Mouse (Mus musculus) heart, embryonic 14.5 days (tissue): ENCODE results near the gene Mllt6. TPM values are rescaled to one million over a fixed set of nuclear protein-coding genes. Genes with fewer than 3 reads are reported as not detected.
A peak's percentile ranks its signal among the peaks of the same experiment; 100 is the strongest.

Source experiments
- ATAC-seq: fragments of 200-750 bp; cut with Nextera tagmentation; 2 replicates; pipeline ENCODE4 v1.8.0; 2017; ENCODE audit warnings: low read depth, moderate TSS enrichment; ENCODE audit not compliant: insufficient number of reproducible peaks, insufficient read depth, low FRiP score
- H3K27ac ChIP-seq, 2 experiments: fragments of 200-500 bp in 1 of 2; fragments of 300-500 bp in 1 of 2; sonication (generic) in 1 of 2; replicated peaks in 1 of 2; 2 replicates each; pipeline ENCODE4 v1.5.1; 2012 to 2014; ENCODE audit warnings: low read depth in 2 of 2, low read length in 2 of 2, control low read depth in 1 of 2, mild to moderate bottlenecking in 1 of 2, mixed read lengths in 1 of 2; ENCODE audit not compliant: control insufficient read depth in 1 of 2, insufficient read depth in 1 of 2
- H3K27me3 ChIP-seq: fragments of 300-500 bp; sonication (generic); 2 replicates; pipeline ENCODE4 v1.6.1; 2014; ENCODE audit warnings: mild to moderate bottlenecking, low read length, control low read depth; ENCODE audit not compliant: control insufficient read depth, insufficient read depth
- H3K36me3 ChIP-seq: fragments of 300-500 bp; sonication (generic); 2 replicates; pipeline ENCODE4 v1.6.1; 2014; ENCODE audit warnings: mild to moderate bottlenecking, control low read depth, low read length, mixed read lengths; ENCODE audit not compliant: control insufficient read depth, insufficient read depth
- H3K4me1 ChIP-seq, 2 experiments: fragments of 200-500 bp in 1 of 2; fragments of 300-500 bp in 1 of 2; sonication (generic) in 1 of 2; 2 replicates each; pipeline ENCODE4 v1.6.1; 2012 to 2014; ENCODE audit warnings: low read length in 2 of 2, control low read depth in 1 of 2, mixed read lengths in 1 of 2; ENCODE audit not compliant: control insufficient read depth in 2 of 2, insufficient read depth in 2 of 2
- H3K4me2 ChIP-seq: fragments of 300-500 bp; sonication (generic); 2 replicates; pipeline ENCODE4 v1.6.1; 2014; ENCODE audit warnings: mild to moderate bottlenecking, low read length
- H3K4me3 ChIP-seq, 2 experiments: fragments of 200-500 bp in 1 of 2; fragments of 300-500 bp in 1 of 2; sonication (generic) in 1 of 2; 2 replicates each; pipeline ENCODE4 v1.5.1; 2012 to 2014; ENCODE audit warnings: low read length in 2 of 2, mild to moderate bottlenecking in 2 of 2, control low read depth in 1 of 2, low read depth in 1 of 2, moderate library complexity in 1 of 2; ENCODE audit not compliant: control insufficient read depth in 1 of 2, insufficient read depth in 1 of 2
- H3K9ac ChIP-seq: fragments of 300-500 bp; sonication (generic); 2 replicates; pipeline ENCODE4 v1.6.1; 2014; ENCODE audit warnings: mild to moderate bottlenecking, low read length
- H3K9me3 ChIP-seq: fragments of 300-500 bp; sonication (generic); 2 replicates; pipeline ENCODE4 v1.6.1; 2016; ENCODE audit warnings: low read length, control low read depth; ENCODE audit not compliant: control insufficient read depth
- WGBS: fragments of 180-500 bp; shearing (Covaris S2); extraction: QIAGEN DNeasy Blood & Tissue Kit; methylation state at CpG from one replicate; pipeline ENCODE4 v1.1.7; 2014; 5-methylcytosine and 5-hydroxymethylcytosine counted together
- polyA plus RNA-seq: library from polyadenylated mRNA; unstranded; fragments of >200 nt; fragmentation: Nextera tagmentation; extraction: Ambion mirVana; gene quantifications from 2 replicates; pipeline ENCODE4 v1.2.1, GENCODE M21; 2014

Mllt6 gene
- polyA plus RNA-seq, 1 experiment from 2014 or later, result 3.2 TPM

- no peak for ATAC-seq
- H3K4me3 ChIP-seq, result no peak overlapping the region
- H3K27me3 ChIP-seq, result peaks cover 85% of the 10 kb centered on the region
- H3K27ac ChIP-seq, result no peak overlapping the region
- H3K36me3 ChIP-seq, result no peaks in the 10 kb centered on the region
- no peak overlapping the region for H3K9ac ChIP-seq
- H3K4me1 ChIP-seq, result peaks cover 2 to 7% of the 10 kb centered on the region in 2 experiments; a peak in 2 of 4 replicates
- 20% methylated on average over 10 of the region's 10 CpGs for WGBS
- H3K4me2 ChIP-seq, result no peak overlapping the region
- no peaks in the 10 kb centered on the region for H3K9me3 ChIP-seq
Measured at GRCm38 (mm10) chr11:97626850-97627249, 36.4 kb upstream of the Mllt6 start.

GRCm38 (mm10) chr11:97627556-97628302 is 35.5 kb upstream of the Mllt6 start:
- no peak for ATAC-seq
- no peaks in the 10 kb centered on the region for H3K36me3 ChIP-seq
- H3K27ac ChIP-seq, result no peak overlapping the region
- H3K27me3 ChIP-seq, result peaks cover 85% of the 10 kb centered on the region
- peak overlapping the region; percentile 95 for H3K4me2 ChIP-seq
- H3K4me3 ChIP-seq, result peak overlapping the region in 1 of 2 experiments; percentile 63; a peak in 2 of 4 replicates
- peaks cover 2 to 7% of the 10 kb centered on the region in 2 experiments; a peak in 2 of 4 replicates for H3K4me1 ChIP-seq
- WGBS, result 5% methylated on average over 30 of the region's 30 CpGs
- H3K9me3 ChIP-seq, result no peaks in the 10 kb centered on the region
- H3K9ac ChIP-seq, result 0 out of 2 replicates have a peak overlapping the region, but pooled peaks have one; percentile 17

- H3K27ac ChIP-seq, result no peak overlapping the region
- no peak for ATAC-seq
- peaks cover 83% of the 10 kb centered on the region for H3K27me3 ChIP-seq
- H3K9ac ChIP-seq, result 0 out of 2 replicates have a peak overlapping the region, but pooled peaks have one; percentile 17
- WGBS, result 0% methylated on average over 28 of the region's 28 CpGs
- H3K4me3 ChIP-seq, result peak overlapping the region; percentile 55 to 63; a peak in 3 of 4 replicates
- H3K36me3 ChIP-seq, result no peaks in the 10 kb centered on the region
- H3K4me2 ChIP-seq, result peak overlapping the region; percentile 95
- H3K9me3 ChIP-seq, result no peaks in the 10 kb centered on the region
- peaks cover 2 to 7% of the 10 kb centered on the region in 2 experiments; a peak in 2 of 4 replicates for H3K4me1 ChIP-seq
Measured at GRCm38 (mm10) chr11:97628303-97628567, 35.0 kb upstream of the Mllt6 start.

GRCm38 (mm10) chr11:97628568-97629518 is 34.4 kb upstream of the Mllt6 start:
- ATAC-seq, result peak; percentile 16; the same call in 1 of the 2 replicates
- WGBS, result under 1% methylated on average over 80 of the region's 106 CpGs

GRCm38 (mm10) chr11:97629576-97629975 is 33.6 kb upstream of the Mllt6 start, which contains the start of gene Epop:
TSS of gene Epop (minus strand) at chr11:97629702.
- Histone ChIP-seq H3K36me3 (no peaks in the 10 kb centered on the region), H3K27ac (no peak within 1 kb of the TSS), H3K27me3 (peaks cover 70% of the 10 kb centered on the region), H3K4me3 (peak within 1 kb of the TSS; percentile 55 to 63), H3K9ac (peak within 1 kb of the TSS; percentile 78), H3K4me2 (peak within 1 kb of the TSS; percentile 95), H3K4me1 (peaks cover 2 to 7% of the 10 kb centered on the region in 2 experiments; a peak in 2 of 4 replicates), H3K9me3 (no peaks in the 10 kb centered on the region)
- peak; percentile 91 for ATAC-seq
- WGBS, result under 1% methylated on average over 47 of the region's 47 CpGs

More at GRCm38 (mm10) chr11:97628568-97629518, 34.4 kb upstream of the Mllt6 start:
- peaks cover 2 to 7% of the 10 kb centered on the region in 2 experiments; a peak in 2 of 4 replicates for H3K4me1 ChIP-seq
- H3K9me3 ChIP-seq, result no peaks in the 10 kb centered on the region
- peak overlapping the region; percentile 55 to 63 for H3K4me3 ChIP-seq
- peaks cover 77% of the 10 kb centered on the region for H3K27me3 ChIP-seq
- no peaks in the 10 kb centered on the region for H3K36me3 ChIP-seq
- peak overlapping the region; percentile 95 for H3K4me2 ChIP-seq
- peak overlapping the region; percentile 78 for H3K9ac ChIP-seq
- no peak overlapping the region for H3K27ac ChIP-seq

GRCm38 (mm10) chr11:97631046-97631445 is 32.2 kb upstream of the Mllt6 start:
- Histone ChIP-seq H3K9ac (no peak overlapping the region), H3K27me3 (peaks cover 55% of the 10 kb centered on the region), H3K4me3 (no peak overlapping the region), H3K4me1 (peaks cover 2 to 7% of the 10 kb centered on the region in 2 experiments; a peak in 2 of 4 replicates), H3K36me3 (no peaks in the 10 kb centered on the region), H3K9me3 (no peaks in the 10 kb centered on the region), H3K27ac (no peak overlapping the region), H3K4me2 (no peak overlapping the region)
- WGBS, result 27% methylated on average over 2 of the region's 2 CpGs
- ATAC-seq, result no peak

GRCm38 (mm10) chr11:97631500-97631899 is 31.7 kb upstream of the Mllt6 start:
- no peak overlapping the region for H3K9ac ChIP-seq
- H3K4me2 ChIP-seq, result no peak overlapping the region
- WGBS, result 14% methylated on average over 5 of the region's 5 CpGs
- no peak overlapping the region for H3K27ac ChIP-seq
- no peaks in the 10 kb centered on the region for H3K9me3 ChIP-seq
- ATAC-seq, result no peak
- no peaks in the 10 kb centered on the region for H3K36me3 ChIP-seq
- peaks cover 51% of the 10 kb centered on the region for H3K27me3 ChIP-seq
- peaks cover 2 to 7% of the 10 kb centered on the region in 2 experiments; a peak in 2 of 4 replicates for H3K4me1 ChIP-seq
- no peak overlapping the region for H3K4me3 ChIP-seq
